ENCODE assay signal across 8 mouse cellular contexts in the genomic region with DNA sequence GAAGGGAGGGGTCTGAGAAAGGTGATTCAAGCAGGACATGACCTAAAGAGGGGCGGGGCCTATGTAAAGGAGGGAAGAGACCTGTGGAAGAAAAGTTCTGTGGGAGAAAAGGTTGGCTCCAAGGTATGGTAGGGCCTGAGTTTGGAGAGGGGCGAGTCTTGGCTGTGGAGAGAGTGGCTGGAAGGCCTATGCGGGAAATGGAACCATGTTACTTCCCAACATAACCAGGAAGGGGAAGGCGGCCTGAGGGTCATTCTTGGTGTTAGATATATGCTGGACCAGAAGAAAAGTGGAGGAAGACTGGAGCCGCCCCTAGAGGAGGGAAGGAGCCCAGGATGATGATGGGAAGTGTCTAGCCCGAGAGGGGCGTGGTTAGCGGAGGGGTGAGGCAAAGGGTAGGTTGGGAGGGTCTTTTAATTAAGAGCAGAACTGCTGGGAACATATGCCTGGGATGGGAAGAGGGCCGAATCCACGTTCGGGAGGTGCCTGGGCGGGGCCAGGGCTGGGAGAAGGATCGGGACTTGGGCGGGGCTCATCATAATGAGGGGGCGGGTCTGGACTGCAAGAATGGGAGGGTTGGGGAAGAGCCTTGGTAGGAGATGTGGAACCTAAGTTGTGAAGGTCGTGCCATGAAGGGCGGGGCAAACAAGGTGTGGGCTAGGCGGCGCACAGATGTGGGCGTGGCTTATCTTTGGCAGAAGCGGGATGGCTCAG. TPM values are rescaled to one million over a fixed set of nuclear protein-coding genes. Genes with fewer than 3 reads are reported as not detected.
DNase-seq lines count a peak whose midpoint lies in the region; ATAC-seq and TF ChIP-seq lines count a peak whose summit lies in the region.

No protein-coding gene starts in this region.

- H3K9me3 ChIP-seq in limb, embryonic 13.5 days: no peaks in the 10 kb centered on the region

- no peaks in the 10 kb centered on the region for H3K27me3 ChIP-seq in limb, embryonic 13.5 days

- no peak for TF ChIP-seq POLR2A in bone marrow macrophage, adult 2 months (IDR thresholded peaks at IDR 0.05; ENCODE audit: borderline replicate concordance, low read depth, low read length)

- ATAC-seq in granulocyte monocyte progenitor cell, adult 5-6 weeks (replicated peaks; ENCODE audit: poor library complexity, severe bottlenecking): peak; percentile 59
- ATAC-seq in limb, embryonic 13.5 days (ENCODE audit: low FRiP score, low read depth): peak; percentile 21
- ATAC-seq in inflammation-experienced regulatory T-cells, adult 6 months: no peak

- H3K4me3 ChIP-seq in bone marrow macrophage, adult 2 months (ENCODE audit: insufficient read depth, low read length): peak overlapping the region; percentile 98
- peak overlapping the region; percentile 74 for H3K4me3 ChIP-seq in limb, embryonic 13.5 days

- no peak for TF ChIP-seq CTCF in bone marrow macrophage, adult 2 months (IDR thresholded peaks at IDR 0.05; ENCODE audit: low read depth, low read length)

- DNase-seq in kidney, adult 11 months: peak; percentile 32
- no peak for DNase-seq in kidney, adult 18-20 months
- DNase-seq in neural tube, embryonic 10.5 days (ENCODE audit: extremely low spot score, low spot score): peak; percentile 40
- DNase-seq in ovary, adult 18-20 months (ENCODE audit: low spot score): no peak

- H3K27ac ChIP-seq in bone marrow macrophage, adult 2 months (ENCODE audit: insufficient read depth, low read depth, low read length): no peak overlapping the region
- no peak overlapping the region for H3K27ac ChIP-seq in limb, embryonic 13.5 days

- peaks cover 6% of the 10 kb centered on the region; the same call in 1 of the 2 replicates for H3K4me1 ChIP-seq in bone marrow macrophage, adult 2 months (ENCODE audit: control insufficient read depth, insufficient read depth, low read length)
- H3K4me1 ChIP-seq in limb, embryonic 13.5 days: peaks cover 23% of the 10 kb centered on the region

- 2% methylated on average over 21 of the region's 21 CpGs for WGBS in limb, embryonic 13.5 days

- peaks cover 4% of the 10 kb centered on the region; the same call in 1 of the 2 replicates for H3K36me3 ChIP-seq in limb, embryonic 13.5 days

- no peak overlapping the region for H3K9ac ChIP-seq in limb, embryonic 13.5 days

- H3K4me2 ChIP-seq in limb, embryonic 13.5 days (replicated peaks): peak overlapping the region; percentile 70

RNA-seq across cellular contexts. Expression of a gene that starts 0.7 kb away (rescaled TPM):
- polyA plus RNA-seq in bone marrow macrophage, adult 2 months (2012; ENCODE audit: insufficient read depth, insufficient read length, missing spikeins): 10.8 and 10.9 TPM in 2 replicates
- 2.1 and 4.4 TPM in 2 replicates for total RNA-seq in granulocyte monocyte progenitor cell, adult 5-6 weeks (2014; fragmentation: Nextera tagmentation)
- 4.0 and 4.1 TPM in 2 replicates for total RNA-seq in granulocyte monocyte progenitor cell, adult 5-6 weeks (2017)
- 29.0 and 30.3 TPM in 2 replicates for polyA plus RNA-seq in limb, embryonic 13.5 days (2015; fragmentation: Nextera tagmentation; extraction: Ambion mirVana)
- 10 to 100 TPM in 1 of 3 experiments, 1 to 10 TPM in 2; 6.5 to 10.4 (median 8.8) TPM for polyA plus RNA-seq in inflammation-experienced regulatory T-cells, adult 6 months (2017; shearing (Covaris generic))

RNA-seq across cellular contexts. Expression of a gene that starts 9.7 kb away (rescaled TPM):
- not detected in 2 replicates for polyA plus RNA-seq in bone marrow macrophage, adult 2 months (2012; ENCODE audit: insufficient read depth, insufficient read length, missing spikeins)
- total RNA-seq in granulocyte monocyte progenitor cell, adult 5-6 weeks (2014; fragmentation: Nextera tagmentation): not detected in 2 replicates
- not detected in 2 replicates for total RNA-seq in granulocyte monocyte progenitor cell, adult 5-6 weeks (2017)
- polyA plus RNA-seq in limb, embryonic 13.5 days (2015; fragmentation: Nextera tagmentation; extraction: Ambion mirVana): 24.2 and 26.6 TPM in 2 replicates
- polyA plus RNA-seq in inflammation-experienced regulatory T-cells, adult 6 months (2017; shearing (Covaris generic)): under 1 TPM in 1 of 3 experiments, not detected in 2; 0.47 TPM

RNA-seq across cellular contexts. Expression of a gene that starts 15.5 kb away (rescaled TPM):
- polyA plus RNA-seq in bone marrow macrophage, adult 2 months (2012; ENCODE audit: insufficient read depth, insufficient read length, missing spikeins): 0.97 and 1.0 TPM in 2 replicates
- not detected in 2 replicates for total RNA-seq in granulocyte monocyte progenitor cell, adult 5-6 weeks (2014; fragmentation: Nextera tagmentation)
- not detected in 2 replicates for total RNA-seq in granulocyte monocyte progenitor cell, adult 5-6 weeks (2017)
- polyA plus RNA-seq in limb, embryonic 13.5 days (2015; fragmentation: Nextera tagmentation; extraction: Ambion mirVana): 83.3 and 85.0 TPM in 2 replicates
- polyA plus RNA-seq in inflammation-experienced regulatory T-cells, adult 6 months (2017; shearing (Covaris generic)): not detected

RNA-seq across cellular contexts. Expression of a gene that starts 29.1 kb away (rescaled TPM):
- 80.7 and 86.0 TPM in 2 replicates for polyA plus RNA-seq in bone marrow macrophage, adult 2 months (2012; ENCODE audit: insufficient read depth, insufficient read length, missing spikeins)
- total RNA-seq in granulocyte monocyte progenitor cell, adult 5-6 weeks (2014; fragmentation: Nextera tagmentation): 21.7 and 30.2 TPM in 2 replicates
- total RNA-seq in granulocyte monocyte progenitor cell, adult 5-6 weeks (2017): 33.4 and 64.9 TPM in 2 replicates
- polyA plus RNA-seq in limb, embryonic 13.5 days (2015; fragmentation: Nextera tagmentation; extraction: Ambion mirVana): 139 and 148 TPM in 2 replicates
- polyA plus RNA-seq in inflammation-experienced regulatory T-cells, adult 6 months (2017; shearing (Covaris generic)): 10 to 100 TPM; 67.7 to 85.1 (median 84.4) TPM

RNA-seq across cellular contexts. Expression of a gene that starts 33.2 kb away (rescaled TPM):
- polyA plus RNA-seq in bone marrow macrophage, adult 2 months (2012; ENCODE audit: insufficient read depth, insufficient read length, missing spikeins): 825 and 873 TPM in 2 replicates
- 2,675 and 2,799 TPM in 2 replicates for total RNA-seq in granulocyte monocyte progenitor cell, adult 5-6 weeks (2014; fragmentation: Nextera tagmentation)
- 3,231 and 3,572 TPM in 2 replicates for total RNA-seq in granulocyte monocyte progenitor cell, adult 5-6 weeks (2017)
- polyA plus RNA-seq in limb, embryonic 13.5 days (2015; fragmentation: Nextera tagmentation; extraction: Ambion mirVana): 856 and 861 TPM in 2 replicates
- polyA plus RNA-seq in inflammation-experienced regulatory T-cells, adult 6 months (2017; shearing (Covaris generic)): 1,000 to 10,000 TPM; 2,608 to 4,221 (median 3,776) TPM

Comparison
In these comparisons a context has a peak if more than half of its experiments do, and no peak if none do; other contexts are left out.
1. DNase-seq: peak in kidney, adult 11 months (single experiment) and neural tube, embryonic 10.5 days (single experiment); none in kidney, adult 18-20 months (single experiment) and ovary, adult 18-20 months (single experiment).
2. RNA of a gene that starts 9.7 kb away (polyA plus RNA-seq): 24.2 to 26.6 TPM in limb, embryonic 13.5 days; not detected in bone marrow macrophage, adult 2 months and 0.47 TPM in inflammation-experienced regulatory T-cells, adult 6 months; every median in the first group is over 10 times any median in the second.
3. RNA of a gene that starts 15.5 kb away (polyA plus RNA-seq): 83.3 to 85.0 TPM in limb, embryonic 13.5 days; 0.97 to 1.0 TPM in bone marrow macrophage, adult 2 months and not detected in inflammation-experienced regulatory T-cells, adult 6 months; every median in the first group is over 10 times any median in the second.